Mouse (Mus musculus) hindbrain, embryonic 10.5 days (tissue): Measurements from ENCODE around the gene Ptpn3. TPM values are rescaled to one million over a fixed set of nuclear protein-coding genes. Genes with fewer than 3 reads are reported as not detected.
A peak's percentile ranks its signal among the peaks of the same experiment; 100 is the strongest.
"Not testable (repeated sequence)": the region's sequence is repeated elsewhere in the genome, so short reads cannot be mapped to it uniquely, and the experiment has no call there.

ENCODE experiments used
- DNase-seq: peaks from one replicate; pipeline ENCODE4 v3.0.0-alpha.2; 2017; ENCODE audit warnings: low spot score
- H3K27ac ChIP-seq: fragments of 300-500 bp; sonication (generic); 2 replicates; pipeline ENCODE4 v1.5.1; 2016; ENCODE audit warnings: mild to moderate bottlenecking, moderate library complexity
- H3K27me3 ChIP-seq: fragments of 300-500 bp; sonication (generic); 2 replicates; pipeline ENCODE4 v1.6.1; 2016; ENCODE audit warnings: mild to moderate bottlenecking; ENCODE audit not compliant: poor library complexity, insufficient read depth, severe bottlenecking
- H3K36me3 ChIP-seq: fragments of 300-500 bp; sonication (generic); 2 replicates; pipeline ENCODE4 v1.6.1; 2016; ENCODE audit warnings: mild to moderate bottlenecking, moderate library complexity
- H3K4me1 ChIP-seq: fragments of 300-500 bp; sonication (generic); replicated peaks from 2 replicates; pipeline ENCODE4 v1.6.1; 2016; ENCODE audit warnings: mild to moderate bottlenecking
- H3K4me3 ChIP-seq: fragments of 300-500 bp; sonication (generic); 2 replicates; pipeline ENCODE4 v1.5.1; 2016; ENCODE audit warnings: mild to moderate bottlenecking, moderate library complexity
- H3K9me3 ChIP-seq: fragments of 300-500 bp; sonication (generic); 2 replicates; pipeline ENCODE4 v1.6.1; 2016; ENCODE audit warnings: mild to moderate bottlenecking, moderate library complexity
- WGBS: fragments of 180-500 bp; shearing (Covaris S2); methylation state at CpG from one replicate; pipeline ENCODE4 v1.1.7; 2016; 5-methylcytosine and 5-hydroxymethylcytosine counted together
- polyA plus RNA-seq: library from polyadenylated mRNA; unstranded; fragments of >200 nt; fragmentation: Nextera tagmentation; extraction: Ambion mirVana; gene quantifications from 2 replicates; pipeline ENCODE4 v1.2.1, GENCODE M21; 2016

Gene Ptpn3
- polyA plus RNA-seq, 1 experiment from 2014 or later: 1.6 TPM

DNA sequence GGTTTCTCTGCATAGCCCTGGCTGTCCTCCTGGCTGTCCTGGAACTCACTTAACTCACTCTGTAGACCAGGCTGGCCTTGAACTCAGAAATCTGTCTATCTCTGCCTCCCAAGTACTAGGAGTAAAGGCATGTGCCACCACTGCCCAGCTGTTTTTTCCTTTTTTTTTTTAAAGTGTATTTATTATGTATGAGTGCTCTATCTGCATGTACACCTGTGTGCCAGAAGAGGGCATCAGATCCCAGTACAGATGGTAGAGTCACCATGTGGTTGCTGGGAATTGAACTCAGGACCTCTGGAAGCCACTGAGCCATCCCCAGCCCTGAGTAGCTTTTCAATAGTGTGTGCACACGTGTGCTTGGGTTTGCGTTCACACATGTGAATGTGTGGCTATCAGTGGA is 76.9 kb downstream of the Ptpn3 start:
- Histone ChIP-seq H3K27ac (no peak overlapping the region), H3K4me1 (peaks cover 18% of the 10 kb centered on the region), H3K36me3 (no peaks in the 10 kb centered on the region), H3K4me3 (no peak overlapping the region), H3K9me3 (no peaks in the 10 kb centered on the region), H3K27me3 (no peaks in the 10 kb centered on the region)
- no peak for DNase-seq
- 86% methylated on average over 2 of the region's 2 CpGs for WGBS

DNA sequence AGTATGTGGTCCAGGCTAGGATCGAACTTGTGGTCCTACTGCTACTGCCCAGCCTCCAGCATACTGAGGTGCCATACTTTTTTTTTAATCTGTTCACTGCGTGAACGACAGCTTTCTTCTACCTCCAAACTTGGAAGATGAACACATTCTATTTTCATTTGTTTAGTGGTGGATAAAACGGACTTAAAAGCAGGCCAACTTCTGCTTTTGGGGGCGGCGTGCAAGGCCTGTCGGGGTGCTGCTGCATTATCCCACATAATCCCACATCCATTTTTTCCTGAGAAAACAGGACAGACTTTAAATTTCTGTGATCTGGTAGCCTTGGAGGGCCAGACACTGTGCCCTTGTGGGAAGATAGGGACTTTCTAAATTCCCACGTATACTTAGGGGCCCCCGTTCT is 83.9 kb downstream of the Ptpn3 start:
- Histone ChIP-seq H3K9me3 (no peaks in the 10 kb centered on the region), H3K27me3 (no peaks in the 10 kb centered on the region), H3K4me3 (no peak overlapping the region), H3K36me3 (no peaks in the 10 kb centered on the region), H3K4me1 (0 out of 2 replicates have a peak, but pooled peaks cover 2% of the 10 kb centered on the region), H3K27ac (no peak overlapping the region)
- DNase-seq: no peak
- 91% methylated on average over 9 of the region's 9 CpGs for WGBS

- Histone ChIP-seq H3K27me3 (no peaks in the 10 kb centered on the region), H3K36me3 (no peaks in the 10 kb centered on the region), H3K27ac (no peak overlapping the region), H3K4me1 (0 out of 2 replicates have a peak, but pooled peaks cover 2% of the 10 kb centered on the region), H3K4me3 (no peak overlapping the region), H3K9me3 (no peaks in the 10 kb centered on the region)
- DNase-seq: no peak
- 89% methylated on average over 4 of the region's 4 CpGs for WGBS
Measured at GRCm38 (mm10) chr4:57216535-57216934, 85.1 kb downstream of the Ptpn3 start.

DNA sequence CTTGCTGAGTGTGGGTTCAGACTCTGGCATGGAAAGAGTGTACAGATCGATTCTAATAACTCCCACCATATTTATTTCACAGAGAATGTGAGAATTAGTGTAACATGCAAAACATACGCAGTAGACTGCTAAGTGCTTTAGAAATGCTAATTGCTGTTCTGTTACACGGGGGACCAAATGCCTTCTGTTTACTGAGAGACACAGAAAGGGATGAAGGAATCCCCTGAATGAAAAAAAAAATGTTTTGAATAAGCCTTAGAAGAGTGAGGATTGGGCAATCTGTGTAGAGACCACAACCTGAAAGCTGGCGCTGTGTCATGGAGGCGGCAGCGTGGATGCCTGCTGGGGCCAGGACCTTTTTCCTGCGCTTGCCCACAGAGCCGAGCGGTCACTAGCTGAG is 86.8 kb downstream of the Ptpn3 start:
- Histone ChIP-seq H3K27me3 (no peaks in the 10 kb centered on the region), H3K27ac (no peak overlapping the region), H3K9me3 (no peaks in the 10 kb centered on the region), H3K36me3 (no peaks in the 10 kb centered on the region), H3K4me1 (0 out of 2 replicates have a peak, but pooled peaks cover 2% of the 10 kb centered on the region), H3K4me3 (no peak overlapping the region)
- 86% methylated on average over 9 of the region's 9 CpGs for WGBS
- no peak for DNase-seq

GRCm38 (mm10) chr4:57214114-57214513 is 87.5 kb downstream of the Ptpn3 start:
- Histone ChIP-seq H3K4me1 (0 out of 2 replicates have a peak, but pooled peaks cover 2% of the 10 kb centered on the region), H3K4me3 (no peak overlapping the region), H3K27me3 (no peaks in the 10 kb centered on the region), H3K27ac (no peak overlapping the region), H3K9me3 (no peaks in the 10 kb centered on the region), H3K36me3 (no peaks in the 10 kb centered on the region)
- whole genome bisulfite sequencing: 84% methylated on average over 3 of the region's 3 CpGs
- no peak for DNase-seq

- H3K9me3 ChIP-seq: no peaks in the 10 kb centered on the region
Measured at GRCm38 (mm10) chr4:57211706-57212105, 89.9 kb downstream of the Ptpn3 start.

GRCm38 (mm10) chr4:57205908-57206307 is 95.7 kb downstream of the Ptpn3 start:
- H3K27me3 ChIP-seq: no peaks in the 10 kb centered on the region
- no peaks in the 10 kb centered on the region for H3K36me3 ChIP-seq
- 90% methylated on average over 8 of the region's 8 CpGs for WGBS
- DNase-seq: no peak
- H3K4me1 ChIP-seq: peaks cover 32% of the 10 kb centered on the region
- H3K27ac ChIP-seq: no peak overlapping the region
- no peak overlapping the region for H3K4me3 ChIP-seq
- no peaks in the 10 kb centered on the region for H3K9me3 ChIP-seq

More at GRCm38 (mm10) chr4:57211706-57212105, 89.9 kb downstream of the Ptpn3 start:
- Histone ChIP-seq H3K27me3 (no peaks in the 10 kb centered on the region), H3K4me3 (no peak overlapping the region), H3K36me3 (no peaks in the 10 kb centered on the region), H3K27ac (no peak overlapping the region), H3K4me1 (0 out of 2 replicates have a peak, but pooled peaks cover 2% of the 10 kb centered on the region)
- no peak for DNase-seq
- WGBS: 82% methylated on average over 2 of the region's 2 CpGs

- H3K27ac ChIP-seq: no peak overlapping the region
- no peaks in the 10 kb centered on the region for H3K36me3 ChIP-seq
- 90% methylated on average over 11 of the region's 11 CpGs for WGBS
- H3K27me3 ChIP-seq: no peaks in the 10 kb centered on the region
- H3K4me3 ChIP-seq: no peak overlapping the region
- no peak for DNase-seq
- no peaks in the 10 kb centered on the region for H3K9me3 ChIP-seq
- H3K4me1 ChIP-seq: peaks cover 32% of the 10 kb centered on the region
Measured at GRCm38 (mm10) chr4:57204780-57205179, 96.9 kb downstream of the Ptpn3 start.

DNA sequence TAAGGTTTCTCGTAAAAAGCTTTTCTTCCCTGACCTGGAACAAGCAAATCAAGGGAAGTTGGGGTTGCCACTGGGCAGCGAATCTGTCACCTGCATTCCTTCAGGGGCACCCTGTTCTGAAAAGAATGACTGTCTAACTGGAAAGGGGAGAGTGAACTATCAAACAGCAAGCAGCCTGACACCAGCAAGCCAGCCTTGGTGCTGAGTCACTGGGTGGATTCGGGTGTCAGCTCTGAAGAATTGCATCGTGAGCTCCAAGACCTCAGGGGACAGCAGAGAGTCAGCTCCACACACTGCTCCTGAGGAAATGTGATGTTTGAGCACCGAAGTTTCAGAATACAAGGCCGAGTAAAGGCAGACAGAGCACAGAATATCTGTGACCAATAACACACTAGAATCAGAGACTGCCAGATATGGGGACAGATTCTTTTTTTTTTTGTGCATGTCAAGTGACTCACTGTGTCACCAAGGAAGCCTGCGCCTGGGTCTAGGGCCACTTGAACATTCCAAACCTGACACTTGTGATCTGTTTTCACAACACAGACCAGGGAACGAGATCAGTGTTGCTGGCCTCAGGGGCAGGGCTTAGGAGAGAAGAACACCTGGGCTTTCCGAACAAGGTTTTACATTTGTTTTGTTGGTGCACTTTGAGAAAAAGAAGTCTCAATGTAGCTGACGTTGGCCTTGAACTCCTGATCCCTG is 98.8 kb downstream of the Ptpn3 start:
- peak; percentile 18 for DNase-seq
- peaks cover 7% of the 10 kb centered on the region; the same call in 1 of the 2 replicates for H3K36me3 ChIP-seq
- H3K27me3 ChIP-seq: no peaks in the 10 kb centered on the region
- peaks cover 9% of the 10 kb centered on the region for H3K9me3 ChIP-seq
- H3K27ac ChIP-seq: no peak overlapping the region
- 64% methylated on average over 10 of the region's 10 CpGs for WGBS
- H3K4me3 ChIP-seq: no peak overlapping the region
- peaks cover 32% of the 10 kb centered on the region for H3K4me1 ChIP-seq

DNA sequence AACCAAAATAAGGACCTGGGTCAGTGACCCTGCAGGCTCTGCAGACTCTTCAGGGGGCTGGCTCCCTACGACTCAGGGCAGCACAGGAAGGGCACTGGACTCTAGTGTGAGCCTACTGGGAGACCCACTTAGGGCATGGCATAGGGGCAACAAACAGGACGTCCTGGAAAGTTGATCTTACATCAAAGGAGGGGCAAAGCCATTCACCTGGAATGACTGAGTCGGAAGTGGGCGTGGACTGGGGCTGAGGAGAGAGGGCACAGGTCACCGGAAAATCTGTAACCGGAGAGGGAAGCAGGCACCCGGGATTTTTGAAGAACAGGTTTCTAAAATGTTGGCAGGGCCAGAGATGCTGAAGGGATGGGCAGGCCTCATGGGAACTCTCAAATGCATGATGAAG is 99.5 kb downstream of the Ptpn3 start:
- Histone ChIP-seq H3K9me3 (peaks cover 9% of the 10 kb centered on the region), H3K4me1 (peaks cover 32% of the 10 kb centered on the region), H3K27ac (0 out of 2 replicates have a peak overlapping the region, but pooled peaks have one; percentile 26), H3K27me3 (no peaks in the 10 kb centered on the region), H3K36me3 (peaks cover 7% of the 10 kb centered on the region; the same call in 1 of the 2 replicates), H3K4me3 (no peak overlapping the region)
- 52% methylated on average over 7 of the region's 7 CpGs for WGBS
- DNase-seq: peak; percentile 20

GRCm38 (mm10) chr4:57200661-57201060 is 101.0 kb downstream of the Ptpn3 start:
- Histone ChIP-seq H3K36me3 (peaks cover 7% of the 10 kb centered on the region; the same call in 1 of the 2 replicates), H3K27ac (no peak overlapping the region), H3K4me1 (peaks cover 32% of the 10 kb centered on the region), H3K27me3 (no peaks in the 10 kb centered on the region), H3K4me3 (no peak overlapping the region), H3K9me3 (peaks cover 9% of the 10 kb centered on the region)
- DNase-seq: no peak
- 92% methylated on average over 6 of the region's 6 CpGs for WGBS

DNA sequence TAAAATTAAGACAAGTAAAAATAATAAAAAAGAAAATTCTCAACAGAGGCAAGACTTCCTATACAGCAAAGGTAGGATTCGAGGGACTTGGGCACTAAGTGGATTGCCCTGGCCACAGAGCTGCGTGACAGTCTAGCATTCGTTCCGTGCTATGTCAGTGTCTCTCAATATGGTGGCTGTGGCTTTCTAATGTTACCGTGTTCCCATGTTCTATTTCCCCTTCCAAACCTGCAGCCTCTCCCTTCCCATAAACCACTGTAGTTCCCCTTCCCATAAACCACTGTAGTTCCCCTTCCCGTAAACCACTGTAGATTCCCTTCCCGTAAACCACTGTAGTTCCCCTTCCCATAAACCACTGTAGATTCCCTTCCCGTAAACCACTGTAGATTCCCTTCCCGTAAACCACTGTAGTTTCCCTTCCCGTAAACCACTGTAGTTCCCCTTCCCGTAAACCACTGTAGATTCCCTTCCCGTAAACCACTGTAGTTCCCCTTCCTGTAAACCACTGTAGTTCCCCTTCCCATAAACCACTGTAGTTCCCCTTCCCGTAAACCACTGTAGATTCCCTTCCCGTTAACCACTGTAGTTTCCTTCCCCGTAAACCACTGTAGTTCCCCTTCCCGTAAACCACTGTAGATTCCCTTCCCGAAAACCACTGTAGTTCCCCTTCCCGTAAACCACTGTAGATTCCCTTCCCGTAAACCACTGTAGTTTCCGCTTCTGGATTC is 102.8 kb downstream of the Ptpn3 start:
- not testable (repeated sequence) for H3K27me3 ChIP-seq, H3K9me3 ChIP-seq, H3K4me3 ChIP-seq, H3K36me3 ChIP-seq, H3K27ac ChIP-seq, DNase-seq
- peaks cover 30% of the 10 kb centered on the region for H3K4me1 ChIP-seq
- 97% methylated on average over 20 of the region's 20 CpGs for WGBS
